Mouse (Mus musculus): Measurements from ENCODE around the gene Zfp467. TPM values are rescaled to one million over a fixed set of nuclear protein-coding genes. Genes with fewer than 3 reads are reported as not detected.
A peak's percentile ranks its signal among the peaks of the same experiment; 100 is the strongest.

The Zfp467 gene
- polyA plus RNA-seq, 1 experiment from 2014 or later: 25.4 TPM

DNA sequence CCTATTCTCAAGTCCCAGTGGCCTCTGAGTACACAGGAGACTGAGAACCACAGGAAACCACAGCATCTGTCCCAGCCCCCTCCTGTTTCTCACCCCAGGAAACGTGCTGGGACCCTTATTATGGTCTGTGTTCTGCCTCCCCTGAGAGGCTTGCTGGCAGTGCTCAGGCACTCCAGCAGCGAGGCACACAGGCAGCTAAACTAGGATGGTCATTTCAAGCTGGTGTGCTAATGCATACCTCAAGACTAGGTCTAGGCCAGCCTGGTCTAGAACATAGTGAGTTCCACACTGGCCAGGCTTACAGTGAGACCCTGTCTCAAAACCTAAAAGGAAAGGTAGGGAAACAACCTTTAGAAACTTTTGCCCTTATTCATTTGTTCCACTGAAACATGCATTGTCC is 25.0 kb downstream of the Zfp467 start:
- 20% methylated on average over 2 of the region's 2 CpGs for WGBS
- no peaks in the 10 kb centered on the region for H3K9me3 ChIP-seq (ENCODE audit: control insufficient read depth, low read length)
- no peak overlapping the region for H3K9ac ChIP-seq (ENCODE audit: low read depth, low read length)
- DNase-seq (ENCODE audit: low spot score) (peak; percentile 16), ATAC-seq (ENCODE audit: low read depth) (peak; percentile 20; the same call in 1 of the 2 replicates)
- H3K27me3 ChIP-seq (replicated peaks; ENCODE audit: control insufficient read depth, insufficient read depth, low read length): no peaks in the 10 kb centered on the region
- H3K4me3 ChIP-seq (ENCODE audit: low read depth, low read length): no peak overlapping the region
- H3K36me3 ChIP-seq (ENCODE audit: control insufficient read depth, insufficient read depth, low read length): peaks cover 25% of the 10 kb centered on the region
- H3K4me1 ChIP-seq (ENCODE audit: control insufficient read depth, insufficient read depth, low read length): no peaks in the 10 kb centered on the region
- no peak overlapping the region for H3K4me2 ChIP-seq (ENCODE audit: low read depth, low read length)
- no peak overlapping the region for H3K27ac ChIP-seq (replicated peaks; ENCODE audit: low read depth, low read length)

DNA sequence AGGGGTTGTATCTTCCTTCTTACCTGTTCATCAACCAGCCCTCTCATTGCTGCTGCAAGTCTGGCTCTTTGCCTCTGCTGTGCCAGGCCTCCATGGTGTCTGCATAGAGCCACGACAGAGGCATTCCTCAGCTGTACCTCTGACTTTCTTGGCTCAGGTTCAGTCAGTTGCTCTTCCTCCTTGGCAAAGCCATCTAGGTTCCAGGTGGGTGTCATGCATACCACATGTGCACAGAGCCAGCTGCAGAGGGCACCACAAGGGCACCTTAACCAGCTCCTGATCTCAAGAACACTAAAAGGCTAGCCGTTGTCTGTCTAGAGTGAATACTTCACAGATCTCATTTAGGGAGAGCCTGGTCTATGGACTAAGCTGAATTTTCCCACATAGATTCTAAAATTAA is 29.1 kb downstream of the Zfp467 start:
- Histone ChIP-seq H3K4me3 (ENCODE audit: low read depth, low read length) (no peak overlapping the region), H3K9ac (ENCODE audit: low read depth, low read length) (no peak overlapping the region), H3K4me1 (ENCODE audit: control insufficient read depth, insufficient read depth, low read length) (no peaks in the 10 kb centered on the region), H3K27ac (replicated peaks; ENCODE audit: low read depth, low read length) (no peak overlapping the region), H3K4me2 (ENCODE audit: low read depth, low read length) (no peak overlapping the region), H3K27me3 (replicated peaks; ENCODE audit: control insufficient read depth, insufficient read depth, low read length) (no peaks in the 10 kb centered on the region), H3K36me3 (ENCODE audit: control insufficient read depth, insufficient read depth, low read length) (peaks cover 65% of the 10 kb centered on the region), H3K9me3 (ENCODE audit: control insufficient read depth, low read length) (no peaks in the 10 kb centered on the region)
- ATAC-seq (ENCODE audit: low read depth) (no peak), DNase-seq (ENCODE audit: low spot score) (no peak)
- 70% methylated on average over 2 of the region's 2 CpGs for WGBS

DNA sequence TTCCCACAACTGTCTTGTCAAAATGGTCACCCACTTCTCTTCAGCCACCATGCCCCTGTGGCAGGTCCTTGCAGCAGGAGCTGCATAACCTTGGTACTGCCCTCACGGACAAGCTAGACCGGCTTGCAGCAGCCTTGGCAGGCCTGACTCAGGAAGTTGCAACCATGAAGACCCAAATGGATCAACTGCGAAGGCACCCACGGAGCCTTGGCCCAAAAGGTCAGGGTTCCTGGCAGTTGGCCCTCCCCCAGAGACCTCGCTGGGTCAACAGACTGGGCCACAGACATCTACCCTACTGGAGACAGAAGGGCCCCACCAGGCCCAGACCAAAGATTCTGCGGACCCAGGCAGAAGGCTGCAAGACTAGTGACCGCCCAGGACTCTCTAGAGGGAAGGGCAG is 30.0 kb downstream of the Zfp467 start:
- ATAC-seq (ENCODE audit: low read depth): no peak
- H3K36me3 ChIP-seq (ENCODE audit: control insufficient read depth, insufficient read depth, low read length): peaks cover 74% of the 10 kb centered on the region
- WGBS: 97% methylated on average over 6 of the region's 7 CpGs

DNA sequence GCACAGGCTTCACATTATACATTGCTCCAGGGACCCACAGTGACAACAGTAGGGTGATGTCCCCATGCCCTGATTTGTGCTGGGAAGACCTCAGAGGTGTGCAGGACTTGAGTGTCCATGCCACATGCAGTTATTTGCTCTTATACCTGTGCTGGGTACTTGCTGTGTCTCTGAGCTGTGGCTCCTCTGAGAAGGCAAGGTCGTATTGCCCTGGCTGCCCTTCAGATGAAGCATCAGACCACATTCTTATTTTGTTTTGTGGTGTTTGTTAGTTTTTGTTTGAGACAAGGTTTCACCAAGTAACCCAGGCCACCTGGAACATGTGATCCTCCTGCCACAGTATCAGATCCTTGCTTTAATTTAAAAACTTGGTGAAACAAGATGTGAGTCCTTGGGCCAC is 30.7 kb downstream of the Zfp467 start:
- H3K36me3 ChIP-seq (ENCODE audit: control insufficient read depth, insufficient read depth, low read length): peaks cover 81% of the 10 kb centered on the region
- H3K27ac ChIP-seq (replicated peaks; ENCODE audit: low read depth, low read length): no peak overlapping the region
- ATAC-seq (ENCODE audit: low read depth): no peak
- DNase-seq (ENCODE audit: low spot score): no peak
- no peak overlapping the region for H3K4me3 ChIP-seq (ENCODE audit: low read depth, low read length)
- no peak overlapping the region for H3K9ac ChIP-seq (ENCODE audit: low read depth, low read length)
- no peaks in the 10 kb centered on the region for H3K27me3 ChIP-seq (replicated peaks; ENCODE audit: control insufficient read depth, insufficient read depth, low read length)
- H3K4me2 ChIP-seq (ENCODE audit: low read depth, low read length): no peak overlapping the region
- no peaks in the 10 kb centered on the region for H3K4me1 ChIP-seq (ENCODE audit: control insufficient read depth, insufficient read depth, low read length)
- H3K9me3 ChIP-seq (ENCODE audit: control insufficient read depth, low read length): no peaks in the 10 kb centered on the region
- WGBS: 86% methylated on average over 1 of the region's 1 CpGs

More for the DNA sequence above, 30.0 kb downstream of the Zfp467 start:
- DNase-seq (ENCODE audit: low spot score): no peak
- no peak overlapping the region for H3K27ac ChIP-seq (replicated peaks; ENCODE audit: low read depth, low read length)
- no peaks in the 10 kb centered on the region for H3K27me3 ChIP-seq (replicated peaks; ENCODE audit: control insufficient read depth, insufficient read depth, low read length)
- H3K4me3 ChIP-seq (ENCODE audit: low read depth, low read length): no peak overlapping the region
- no peaks in the 10 kb centered on the region for H3K4me1 ChIP-seq (ENCODE audit: control insufficient read depth, insufficient read depth, low read length)
- H3K4me2 ChIP-seq (ENCODE audit: low read depth, low read length): no peak overlapping the region
- no peak overlapping the region for H3K9ac ChIP-seq (ENCODE audit: low read depth, low read length)
- no peaks in the 10 kb centered on the region for H3K9me3 ChIP-seq (ENCODE audit: control insufficient read depth, low read length)

DNA sequence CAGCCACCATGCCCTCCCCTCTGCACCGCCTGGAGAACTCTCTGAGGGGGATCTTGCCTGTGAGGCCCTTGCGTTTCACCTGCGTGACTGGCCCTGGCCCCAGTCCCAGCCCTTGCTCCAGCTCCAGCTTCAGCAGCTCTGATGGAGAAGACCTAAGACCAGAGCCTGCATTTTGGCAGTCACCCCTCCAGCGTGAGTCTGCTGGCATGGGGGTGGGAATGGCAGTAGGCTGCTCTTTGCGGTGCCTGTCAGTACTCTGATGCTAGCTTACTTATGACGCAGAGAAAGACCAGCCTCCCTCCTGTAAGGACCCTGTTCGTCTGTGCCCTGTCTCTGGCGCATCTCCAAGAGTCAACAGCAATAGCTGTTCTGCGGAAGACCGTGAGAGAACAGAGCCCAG is 32.5 kb downstream of the Zfp467 start:
- H3K36me3 ChIP-seq (ENCODE audit: control insufficient read depth, insufficient read depth, low read length): peaks cover 99% of the 10 kb centered on the region
- no peaks in the 10 kb centered on the region for H3K4me1 ChIP-seq (ENCODE audit: control insufficient read depth, insufficient read depth, low read length)
- no peak overlapping the region for H3K4me3 ChIP-seq (ENCODE audit: low read depth, low read length)
- no peak for ATAC-seq (ENCODE audit: low read depth)
- no peak overlapping the region for H3K27ac ChIP-seq (replicated peaks; ENCODE audit: low read depth, low read length)
- H3K4me2 ChIP-seq (ENCODE audit: low read depth, low read length): no peak overlapping the region
- H3K9me3 ChIP-seq (ENCODE audit: control insufficient read depth, low read length): no peaks in the 10 kb centered on the region
- 88% methylated on average over 10 of the region's 10 CpGs for WGBS
- H3K9ac ChIP-seq (ENCODE audit: low read depth, low read length): no peak overlapping the region
- no peak for DNase-seq (ENCODE audit: low spot score)
- H3K27me3 ChIP-seq (replicated peaks; ENCODE audit: control insufficient read depth, insufficient read depth, low read length): no peaks in the 10 kb centered on the region

DNA sequence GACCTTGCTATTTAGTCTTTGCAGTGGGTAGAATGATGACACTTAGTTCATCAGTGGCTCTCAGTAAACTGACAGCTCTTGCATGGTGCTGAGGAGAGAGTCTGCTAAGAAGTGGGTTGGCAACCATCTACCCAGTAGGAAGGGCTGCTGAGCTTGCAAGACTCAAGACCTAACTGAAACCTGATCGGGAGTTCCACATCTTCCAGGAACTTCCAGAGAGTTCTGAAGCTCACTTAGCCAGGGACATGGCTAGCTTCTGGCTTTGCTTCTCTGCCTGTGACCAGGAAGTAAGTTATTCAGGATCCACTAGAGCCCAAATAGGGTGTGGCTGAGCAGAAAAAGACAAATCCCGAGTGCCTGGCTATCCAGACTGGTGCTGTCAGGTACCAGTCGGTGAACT is 33.0 kb downstream of the Zfp467 start:
- Histone ChIP-seq H3K9ac (ENCODE audit: low read depth, low read length) (no peak overlapping the region), H3K36me3 (ENCODE audit: control insufficient read depth, insufficient read depth, low read length) (peaks cover 99% of the 10 kb centered on the region), H3K4me2 (ENCODE audit: low read depth, low read length) (no peak overlapping the region), H3K27me3 (replicated peaks; ENCODE audit: control insufficient read depth, insufficient read depth, low read length) (no peaks in the 10 kb centered on the region), H3K4me3 (ENCODE audit: low read depth, low read length) (no peak overlapping the region), H3K9me3 (ENCODE audit: control insufficient read depth, low read length) (no peaks in the 10 kb centered on the region), H3K27ac (replicated peaks; ENCODE audit: low read depth, low read length) (no peak overlapping the region), H3K4me1 (ENCODE audit: control insufficient read depth, insufficient read depth, low read length) (no peaks in the 10 kb centered on the region)
- 82% methylated on average over 3 of the region's 3 CpGs for WGBS
- DNase-seq (ENCODE audit: low spot score) (no peak), ATAC-seq (ENCODE audit: low read depth) (no peak)

DNA sequence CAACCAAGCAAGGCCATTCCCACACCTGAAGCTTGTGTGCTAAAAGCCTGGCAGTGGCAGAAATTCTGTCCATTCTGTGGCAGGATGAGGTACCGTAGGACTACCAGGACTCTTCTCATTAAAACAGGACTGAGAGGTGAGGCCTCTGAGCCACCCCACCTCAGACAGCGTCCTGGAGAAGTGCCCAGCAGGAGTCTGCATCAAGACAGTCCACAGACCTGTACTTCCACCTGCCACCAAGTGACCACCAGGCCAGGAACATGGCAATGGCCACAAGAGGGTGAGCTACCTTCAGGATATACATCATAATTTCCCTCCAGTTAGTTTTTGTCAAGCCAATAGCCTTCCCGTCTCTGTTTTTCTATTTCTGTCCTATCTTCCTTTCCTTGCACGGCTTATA is 33.5 kb downstream of the Zfp467 start:
- WGBS: 89% methylated on average over 4 of the region's 4 CpGs
- no peak overlapping the region for H3K4me2 ChIP-seq (ENCODE audit: low read depth, low read length)
- no peak overlapping the region for H3K9ac ChIP-seq (ENCODE audit: low read depth, low read length)
- no peaks in the 10 kb centered on the region for H3K9me3 ChIP-seq (ENCODE audit: control insufficient read depth, low read length)
- H3K36me3 ChIP-seq (ENCODE audit: control insufficient read depth, insufficient read depth, low read length): peaks cover 99% of the 10 kb centered on the region
- DNase-seq (ENCODE audit: low spot score): no peak
- no peaks in the 10 kb centered on the region for H3K27me3 ChIP-seq (replicated peaks; ENCODE audit: control insufficient read depth, insufficient read depth, low read length)
- ATAC-seq (ENCODE audit: low read depth): no peak
- no peak overlapping the region for H3K27ac ChIP-seq (replicated peaks; ENCODE audit: low read depth, low read length)
- no peaks in the 10 kb centered on the region for H3K4me1 ChIP-seq (ENCODE audit: control insufficient read depth, insufficient read depth, low read length)
- no peak overlapping the region for H3K4me3 ChIP-seq (ENCODE audit: low read depth, low read length)

DNA sequence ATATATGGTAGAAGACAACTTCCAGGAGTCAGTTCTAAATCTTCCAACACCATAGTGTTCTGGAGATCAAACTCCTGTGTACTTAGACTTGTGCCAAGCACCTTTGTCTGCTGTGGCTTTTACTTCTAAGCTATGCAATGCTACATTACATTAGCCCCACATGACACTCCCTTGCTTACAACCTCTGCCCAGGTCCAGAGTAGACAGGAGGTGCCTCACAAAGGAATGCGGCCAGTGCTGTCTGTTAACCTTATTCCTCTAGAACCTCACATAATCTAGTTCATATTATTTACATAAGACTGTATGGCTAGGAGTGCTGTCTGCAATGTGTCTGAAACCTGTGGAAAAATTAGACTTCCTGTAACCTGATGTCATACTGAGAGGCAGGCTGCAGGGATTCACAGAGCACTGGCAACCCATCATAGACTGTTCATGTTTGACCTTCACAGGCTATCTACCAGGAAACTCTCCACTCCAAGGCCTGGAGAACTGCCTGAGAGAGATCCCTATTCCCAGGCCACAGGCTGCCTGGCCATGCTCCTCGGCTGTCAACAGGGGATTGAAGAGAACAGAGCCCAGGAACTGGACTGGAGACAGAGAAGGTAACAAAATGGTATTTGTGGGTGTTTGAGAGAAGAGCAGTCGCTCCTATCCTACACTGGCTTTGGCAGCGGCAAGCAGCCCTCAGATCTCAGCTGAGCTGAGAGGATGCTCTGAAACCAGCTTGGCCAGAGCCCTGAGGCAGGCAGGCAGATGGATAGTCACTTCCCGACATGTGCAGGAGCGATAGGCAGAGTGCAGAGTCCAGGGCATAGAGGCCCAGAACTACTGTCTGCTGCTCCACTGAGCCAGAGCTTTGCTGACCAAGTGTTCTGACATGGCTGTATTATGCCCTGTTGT is 34.2 kb downstream of the Zfp467 start:
- Histone ChIP-seq H3K9ac (ENCODE audit: low read depth, low read length) (no peak overlapping the region), H3K4me3 (ENCODE audit: low read depth, low read length) (no peak overlapping the region), H3K4me2 (ENCODE audit: low read depth, low read length) (no peak overlapping the region), H3K27me3 (replicated peaks; ENCODE audit: control insufficient read depth, insufficient read depth, low read length) (no peaks in the 10 kb centered on the region), H3K36me3 (ENCODE audit: control insufficient read depth, insufficient read depth, low read length) (peaks cover 99% of the 10 kb centered on the region), H3K4me1 (ENCODE audit: control insufficient read depth, insufficient read depth, low read length) (no peaks in the 10 kb centered on the region), H3K9me3 (ENCODE audit: control insufficient read depth, low read length) (no peaks in the 10 kb centered on the region), H3K27ac (replicated peaks; ENCODE audit: low read depth, low read length) (no peak overlapping the region)
- peak; percentile 58 for ATAC-seq (ENCODE audit: low read depth)
- WGBS: 89% methylated on average over 6 of the region's 6 CpGs
- no peak for DNase-seq (ENCODE audit: low spot score)

DNA sequence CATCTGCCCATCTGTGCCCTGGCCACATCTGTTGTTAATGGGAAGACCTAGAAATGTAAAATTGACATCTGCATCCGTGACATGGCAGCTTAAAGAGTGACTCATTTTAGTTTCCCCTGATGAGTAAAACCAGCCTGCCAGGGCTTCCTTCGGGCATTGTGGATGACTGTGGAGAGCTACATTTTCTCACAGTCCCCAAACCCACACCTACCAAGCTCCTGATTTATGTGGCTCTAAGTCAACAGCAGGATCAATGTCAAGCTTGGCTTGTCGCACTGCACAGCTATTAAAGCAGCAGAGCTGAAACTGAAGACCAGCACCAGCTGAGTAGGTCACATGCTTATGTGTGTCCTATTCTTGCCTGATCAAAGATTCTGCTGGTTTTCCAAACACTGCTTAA is 35.1 kb downstream of the Zfp467 start:
- no peaks in the 10 kb centered on the region for H3K9me3 ChIP-seq (ENCODE audit: control insufficient read depth, low read length)
- WGBS: 71% methylated on average over 3 of the region's 3 CpGs
- no peak overlapping the region for H3K4me3 ChIP-seq (ENCODE audit: low read depth, low read length)
- no peak for ATAC-seq (ENCODE audit: low read depth)
- no peaks in the 10 kb centered on the region for H3K4me1 ChIP-seq (ENCODE audit: control insufficient read depth, insufficient read depth, low read length)
- no peaks in the 10 kb centered on the region for H3K27me3 ChIP-seq (replicated peaks; ENCODE audit: control insufficient read depth, insufficient read depth, low read length)
- no peak overlapping the region for H3K27ac ChIP-seq (replicated peaks; ENCODE audit: low read depth, low read length)
- no peak for DNase-seq (ENCODE audit: low spot score)
- H3K36me3 ChIP-seq (ENCODE audit: control insufficient read depth, insufficient read depth, low read length): peaks cover 97% of the 10 kb centered on the region
- no peak overlapping the region for H3K4me2 ChIP-seq (ENCODE audit: low read depth, low read length)
- no peak overlapping the region for H3K9ac ChIP-seq (ENCODE audit: low read depth, low read length)
